Mouse (Mus musculus) heart, postnatal 0 days (tissue): Measurements from ENCODE around the gene Lrpprc. TPM values are rescaled to one million over a fixed set of nuclear protein-coding genes. Genes with fewer than 3 reads are reported as not detected.

ENCODE experiments used
- ATAC-seq: fragments of 200-750 bp; cut with Nextera tagmentation; 2 replicates; pipeline ENCODE4 v1.8.0; 2017; ENCODE audit warnings: low read depth, moderate number of reproducible peaks, moderate library complexity; ENCODE audit not compliant: insufficient read depth
- DNase-seq: peaks from one replicate; pipeline ENCODE4 v3.0.0-alpha.2; 2016; ENCODE audit warnings: low spot score
- H3K27ac ChIP-seq: fragments of 300-500 bp; sonication (generic); 2 replicates; pipeline ENCODE4 v1.5.1; 2014; ENCODE audit warnings: low read depth, mild to moderate bottlenecking
- H3K27me3 ChIP-seq: fragments of 300-500 bp; sonication (generic); 2 replicates; pipeline ENCODE4 v1.6.1; 2014; ENCODE audit warnings: low read length, mixed read lengths; ENCODE audit not compliant: control insufficient read depth, insufficient read depth
- H3K36me3 ChIP-seq: fragments of 300-500 bp; sonication (generic); replicated peaks from 2 replicates; pipeline ENCODE4 v1.6.1; 2014; ENCODE audit warnings: low read length, mixed read lengths; ENCODE audit not compliant: control insufficient read depth, insufficient read depth
- H3K4me1 ChIP-seq: fragments of 300-500 bp; sonication (generic); 2 replicates; pipeline ENCODE4 v1.6.1; 2014; ENCODE audit warnings: antibody characterized with exemption; ENCODE audit not compliant: control insufficient read depth, insufficient read depth
- H3K4me2 ChIP-seq: fragments of 300-500 bp; sonication (generic); 2 replicates; pipeline ENCODE4 v1.6.1; 2014; ENCODE audit warnings: low read depth, mild to moderate bottlenecking, low read length, moderate library complexity
- H3K4me3 ChIP-seq: fragments of 300-500 bp; sonication (generic); 2 replicates; pipeline ENCODE4 v1.5.1; 2014; ENCODE audit warnings: low read depth, low read length
- H3K9ac ChIP-seq: fragments of 300-500 bp; sonication (generic); replicated peaks from 2 replicates; pipeline ENCODE4 v1.6.1; 2014; ENCODE audit warnings: low read depth, low read length, mixed read lengths
- H3K9me3 ChIP-seq: fragments of 300-500 bp; sonication (generic); replicated peaks from 2 replicates; pipeline ENCODE4 v1.6.1; 2016; ENCODE audit warnings: low read length; ENCODE audit not compliant: control insufficient read depth
- CTCF ChIP-seq: IDR thresholded peaks from 2 replicates; pipeline ENCODE4 v1.5.1; 2016; ENCODE audit warnings: antibody characterized with exemption, control low read depth, low read depth
- EP300 ChIP-seq: IDR thresholded peaks from 2 replicates; pipeline ENCODE4 v1.6.1; 2016; ENCODE audit warnings: antibody characterized with exemption, low read depth
- WGBS: fragments of 180-500 bp; shearing (Covaris S2); extraction: QIAGEN DNeasy Blood & Tissue Kit; methylation state at CpG from one replicate; pipeline ENCODE4 v1.1.7; 2014; 5-methylcytosine and 5-hydroxymethylcytosine counted together
- polyA plus RNA-seq: library from polyadenylated mRNA; unstranded; fragments of >200 nt; fragmentation: Nextera tagmentation; extraction: Ambion mirVana; gene quantifications from 2 replicates; pipeline ENCODE4 v1.2.1, GENCODE M21; 2015
- total RNA-seq: library from RNA; depleted of rRNA; stranded (reverse); fragments of >200 nt; gene quantifications from 2 replicates; pipeline ENCODE4 v1.2.3, GENCODE M21; 2014; ENCODE audit warnings: low replicate concordance

Lrpprc gene
- total and polyA plus RNA-seq, 2 experiments from 2014 or later = 68.0 to 94.6 TPM

DNA sequence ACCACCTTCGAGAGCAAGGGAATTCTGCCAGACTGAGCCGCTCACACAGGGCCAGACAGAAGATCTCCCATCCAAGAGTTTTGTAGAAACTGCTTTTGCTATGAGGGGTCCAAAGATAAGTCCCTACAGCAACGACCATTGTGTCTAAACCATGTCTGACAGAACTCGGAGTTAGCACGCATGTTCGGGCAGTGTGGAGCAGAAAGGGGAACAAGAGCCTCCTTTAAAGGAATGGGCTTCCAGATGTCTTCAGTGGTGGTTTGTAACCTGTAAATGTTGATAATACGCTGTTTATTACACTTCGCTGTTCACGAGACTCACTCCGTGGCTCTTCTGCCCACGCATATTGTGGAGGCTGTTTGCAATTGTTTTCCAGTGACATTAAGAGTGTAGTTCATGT lies 113.0 kb downstream of the Lrpprc start:
- Histone ChIP-seq H3K4me3 (no peak overlapping the region), H3K27me3 (peaks cover 18% of the 10 kb centered on the region), H3K9me3 (no peaks in the 10 kb centered on the region), H3K36me3 (no peaks in the 10 kb centered on the region), H3K4me1 (no peaks in the 10 kb centered on the region), H3K4me2 (no peak overlapping the region), H3K9ac (no peak overlapping the region), H3K27ac (no peak overlapping the region)
- DNase-seq = no peak
- ATAC-seq = no peak
- TF ChIP-seq CTCF = no peak
- no peak for TF ChIP-seq EP300
- 80% methylated on average over 11 of the region's 11 CpGs for WGBS

DNA sequence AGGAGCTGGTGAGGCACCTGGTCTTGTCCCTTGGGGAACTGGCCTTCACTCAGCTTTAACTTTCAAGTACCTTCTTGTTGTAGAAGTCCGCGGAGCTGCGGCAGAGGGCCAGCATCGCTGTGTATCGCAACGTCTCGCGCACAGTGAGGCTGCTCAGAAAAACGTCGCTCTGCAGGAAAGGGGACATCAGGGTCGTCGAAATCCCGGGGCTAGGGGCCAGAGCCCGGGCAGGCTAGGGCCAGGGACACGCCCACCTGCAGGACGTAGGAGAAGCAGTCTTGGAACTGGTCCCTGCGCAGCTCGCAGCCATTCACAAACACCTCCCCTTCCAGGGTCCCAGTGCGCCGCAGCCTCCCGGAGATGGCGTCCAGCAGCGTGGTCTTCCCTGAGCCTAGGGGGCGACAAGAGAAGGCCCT lies 114.6 kb downstream of the Lrpprc start, which contains the start of gene Abcg8:
TSS of gene Abcg8 (plus strand) at position 352 of the 416 bp plus-strand sequence.
- no peak within 1 kb of the TSS for H3K27ac ChIP-seq
- H3K9ac ChIP-seq = no peak within 1 kb of the TSS
- WGBS = 2% methylated on average over 24 of the region's 24 CpGs
- no peaks in the 10 kb centered on the region for H3K9me3 ChIP-seq
- H3K4me2 ChIP-seq = peak within 1 kb of the TSS; percentile 71
- H3K4me1 ChIP-seq = no peaks in the 10 kb centered on the region
- TF ChIP-seq CTCF = no peak
- no peak for TF ChIP-seq EP300
- H3K27me3 ChIP-seq = peaks cover 18% of the 10 kb centered on the region
- ATAC-seq = no peak
- DNase-seq = no peak
- H3K4me3 ChIP-seq = peak within 1 kb of the TSS; percentile 35
- no peaks in the 10 kb centered on the region for H3K36me3 ChIP-seq

DNA sequence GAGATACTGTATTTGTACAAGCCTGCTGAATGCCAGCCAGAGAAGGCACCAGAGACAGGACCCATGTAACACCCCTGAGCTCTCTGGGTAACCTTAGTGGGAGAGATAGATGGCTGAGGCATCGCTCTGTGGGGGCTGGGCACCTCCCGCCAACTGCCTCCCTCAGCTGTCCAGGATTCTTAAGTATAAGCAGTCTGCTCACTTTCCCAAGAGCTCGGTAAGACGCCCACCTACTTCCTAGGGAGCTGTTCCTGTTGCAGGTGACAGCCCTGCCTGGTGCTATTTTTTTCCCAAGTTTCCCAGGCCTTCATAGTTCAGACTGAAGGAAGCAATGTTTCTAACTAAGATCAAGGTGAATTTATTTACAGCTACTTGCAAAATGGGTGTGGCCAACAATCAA lies 115.4 kb downstream of the Lrpprc start:
- no peak for ATAC-seq
- Histone ChIP-seq H3K9me3 (no peaks in the 10 kb centered on the region), H3K9ac (no peak overlapping the region), H3K4me2 (no peak overlapping the region; the same call in 1 of the 2 replicates), H3K27me3 (peaks cover 18% of the 10 kb centered on the region), H3K4me1 (no peaks in the 10 kb centered on the region), H3K4me3 (no peak overlapping the region), H3K27ac (no peak overlapping the region), H3K36me3 (no peaks in the 10 kb centered on the region)
- 50% methylated on average over 4 of the region's 4 CpGs for WGBS
- TF ChIP-seq CTCF (no peak), EP300 (no peak)
- no peak for DNase-seq

DNA sequence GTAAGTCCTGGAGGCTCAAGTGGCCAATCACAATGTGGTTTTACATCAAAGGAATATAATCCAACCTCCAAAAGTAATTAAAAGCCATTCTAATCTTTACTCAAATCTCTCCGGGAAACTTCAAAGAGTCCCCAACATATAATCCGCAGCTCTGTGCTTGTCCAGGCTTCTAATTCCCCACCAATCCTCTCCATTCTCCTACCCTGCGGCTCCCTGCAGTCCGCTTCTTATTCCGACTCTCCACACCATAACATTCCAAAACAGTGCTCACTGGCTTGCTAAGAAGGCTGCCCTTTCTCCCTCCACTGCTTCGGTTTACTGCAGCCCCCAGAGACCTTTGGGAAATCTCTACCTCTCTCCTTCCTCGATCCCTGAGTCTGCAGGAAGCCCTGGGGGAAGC lies 116.5 kb downstream of the Lrpprc start:
- no peaks in the 10 kb centered on the region for H3K36me3 ChIP-seq
- TF ChIP-seq EP300 = no peak
- TF ChIP-seq CTCF = no peak
- WGBS = 60% methylated on average over 7 of the region's 7 CpGs
- H3K4me2 ChIP-seq = no peak overlapping the region
- no peak overlapping the region for H3K9ac ChIP-seq
- H3K27me3 ChIP-seq = peaks cover 18% of the 10 kb centered on the region
- no peaks in the 10 kb centered on the region for H3K4me1 ChIP-seq
- ATAC-seq = no peak
- H3K4me3 ChIP-seq = no peak overlapping the region
- DNase-seq = no peak
- H3K27ac ChIP-seq = no peak overlapping the region
- H3K9me3 ChIP-seq = no peaks in the 10 kb centered on the region

DNA sequence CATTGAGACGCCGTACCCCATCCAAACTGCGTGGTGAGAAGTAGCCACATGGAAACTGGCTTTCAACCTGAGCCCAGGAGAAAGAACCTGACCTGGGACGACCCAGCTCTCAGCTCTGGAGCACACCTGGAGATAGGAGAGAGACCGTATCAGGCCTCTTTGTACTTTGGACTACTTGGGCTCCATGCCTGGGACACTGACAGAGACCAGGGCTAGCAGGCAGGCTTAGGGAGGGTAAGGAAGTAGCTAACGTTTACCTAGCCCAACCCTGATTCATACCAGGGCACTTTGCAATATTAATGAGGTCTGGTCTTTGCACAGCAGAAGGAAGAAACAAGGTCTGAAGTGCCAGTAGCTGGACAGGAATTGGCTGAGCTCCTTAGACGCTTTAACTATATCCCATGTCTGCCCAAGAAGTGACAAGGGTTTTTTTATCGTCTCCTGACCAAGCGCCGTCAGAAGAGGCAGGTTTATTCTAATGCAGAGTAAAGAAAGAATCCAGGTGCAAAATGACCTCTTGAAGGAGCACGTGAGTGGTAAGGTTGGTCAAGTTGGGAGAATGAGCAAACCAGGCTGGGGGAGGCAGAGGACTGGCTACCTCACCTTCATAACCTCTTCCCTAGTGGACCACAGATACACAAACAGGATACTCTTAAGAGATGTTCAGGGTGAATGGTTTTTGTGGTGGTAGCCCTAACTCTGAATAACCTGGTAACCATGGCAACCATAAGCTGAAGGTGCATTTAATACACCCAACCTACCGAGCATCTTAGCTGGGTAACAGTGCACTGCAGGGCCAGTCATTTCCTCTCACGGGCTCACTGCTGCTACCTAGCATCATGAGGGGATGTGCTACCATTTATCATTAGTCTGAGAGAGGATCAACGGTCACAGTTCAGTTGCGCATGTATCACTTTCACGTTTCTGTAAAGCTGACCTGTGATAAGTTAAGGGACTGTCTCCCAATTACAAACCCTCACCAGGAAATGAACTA lies 117.9 kb downstream of the Lrpprc start:
- peaks cover 18% of the 10 kb centered on the region for H3K27me3 ChIP-seq
- no peaks in the 10 kb centered on the region for H3K4me1 ChIP-seq
- no peaks in the 10 kb centered on the region for H3K36me3 ChIP-seq
- DNase-seq (no peak), ATAC-seq (no peak)
- 72% methylated on average over 16 of the region's 16 CpGs for WGBS
- no peak overlapping the region for H3K4me3 ChIP-seq
- H3K9me3 ChIP-seq = no peaks in the 10 kb centered on the region
- H3K9ac ChIP-seq = no peak overlapping the region
- H3K4me2 ChIP-seq = no peak overlapping the region
- H3K27ac ChIP-seq = no peak overlapping the region
- no peak for TF ChIP-seq CTCF
- TF ChIP-seq EP300 = no peak

DNA sequence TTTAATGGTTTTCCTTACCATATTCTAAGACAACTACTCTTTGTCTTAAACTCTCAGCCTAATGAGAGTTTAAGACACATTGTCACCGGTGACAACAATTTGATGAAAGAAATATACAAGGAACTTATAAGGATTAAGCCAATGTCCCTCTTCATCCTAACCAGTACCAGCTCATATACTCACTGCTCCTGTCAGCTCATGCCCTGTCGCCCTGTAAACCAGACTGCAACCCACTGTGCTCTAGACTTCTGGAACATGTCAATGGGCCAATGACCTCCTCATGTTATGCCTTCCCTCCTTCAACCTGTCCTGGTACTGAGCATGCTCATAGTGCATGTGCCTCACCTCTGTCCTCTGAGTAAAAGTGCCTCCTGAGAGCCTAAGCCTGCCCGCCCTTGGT lies 122.7 kb downstream of the Lrpprc start:
- H3K4me1 ChIP-seq = peaks cover 6% of the 10 kb centered on the region; the same call in 1 of the 2 replicates
- no peaks in the 10 kb centered on the region for H3K36me3 ChIP-seq
- no peak for TF ChIP-seq EP300
- no peak for TF ChIP-seq CTCF
- no peak overlapping the region for H3K4me2 ChIP-seq
- no peak overlapping the region for H3K9ac ChIP-seq
- WGBS = 76% methylated on average over 3 of the region's 3 CpGs
- H3K4me3 ChIP-seq = no peak overlapping the region
- H3K27me3 ChIP-seq = no peaks in the 10 kb centered on the region
- DNase-seq (no peak), ATAC-seq (no peak)
- no peaks in the 10 kb centered on the region for H3K9me3 ChIP-seq
- no peak overlapping the region for H3K27ac ChIP-seq
